Mouse (Mus musculus) ES-CJ7 (cell line): ENCODE results near the gene Wdr92.

Source experiments
- DNase-seq: peaks from one replicate; pipeline ENCODE4 v3.0.0; 2011; ENCODE audit warnings: low read depth, low spot score

Wdr92 gene

GRCm38 (mm10) chr11:17181807-17182206, at the start of gene Wdr92:
TSS of gene Wdr92 (plus strand) at chr11:17182107.
- DNase-seq, result no peak

- no peak for DNase-seq
Observed at GRCm38 (mm10) chr11:17135638-17136037, 46.3 kb upstream of the Wdr92 start.

- no peak for DNase-seq
Observed at GRCm38 (mm10) chr11:17138306-17139033, 43.4 kb upstream of the Wdr92 start.

GRCm38 (mm10) chr11:17158858-17159737, 22.8 kb upstream of the Wdr92 start, which contains the start of gene Ppp3r1:
TSS of gene Ppp3r1 (plus strand) at chr11:17159263.
- DNase-seq, result peak; percentile 95

- peak; percentile 13 for DNase-seq
Observed at GRCm38 (mm10) chr11:17159738-17160241, 22.1 kb upstream of the Wdr92 start.

GRCm38 (mm10) chr11:17160242-17160641, 21.7 kb upstream of the Wdr92 start:
- DNase-seq, result peak; percentile 76

GRCm38 (mm10) chr11:17163956-17164355, 18.0 kb upstream of the Wdr92 start:
- DNase-seq, result peak; percentile 33

GRCm38 (mm10) chr11:17166627-17167026, 15.3 kb upstream of the Wdr92 start:
- DNase-seq, result no peak

- DNase-seq, result no peak
Observed at GRCm38 (mm10) chr11:17169262-17169661, 12.6 kb upstream of the Wdr92 start.

GRCm38 (mm10) chr11:17170938-17171729, 10.8 kb upstream of the Wdr92 start:
- DNase-seq, result no peak

GRCm38 (mm10) chr11:17172300-17172699, 9.6 kb upstream of the Wdr92 start:
- DNase-seq, result peak; percentile 21

- DNase-seq, result no peak
Observed at GRCm38 (mm10) chr11:17176638-17177037, 5.3 kb upstream of the Wdr92 start.

GRCm38 (mm10) chr11:17180753-17181152, 1.2 kb upstream of the Wdr92 start:
- DNase-seq, result no peak

- DNase-seq, result peak; percentile 34
Observed at GRCm38 (mm10) chr11:17183165-17183564, 1.3 kb downstream of the Wdr92 start.

GRCm38 (mm10) chr11:17187649-17188048, 5.7 kb downstream of the Wdr92 start:
- no peak for DNase-seq

- DNase-seq, result no peak
Observed at GRCm38 (mm10) chr11:17188786-17189185, 6.9 kb downstream of the Wdr92 start.

GRCm38 (mm10) chr11:17192151-17192844, 10.4 kb downstream of the Wdr92 start:
- DNase-seq, result peak; percentile 69

GRCm38 (mm10) chr11:17199170-17199569, 17.3 kb downstream of the Wdr92 start:
- DNase-seq, result no peak

GRCm38 (mm10) chr11:17199840-17200501, 18.1 kb downstream of the Wdr92 start:
- DNase-seq, result no peak

- no peak for DNase-seq
Observed at GRCm38 (mm10) chr11:17200936-17201335, 19.0 kb downstream of the Wdr92 start.
